8 mouse cellular contexts compared by ENCODE assay signal in genomic region chr4:143411566-143412218, GRCm38 (mm10). TPM values are rescaled to one million over a fixed set of nuclear protein-coding genes. Genes with fewer than 3 reads are reported as not detected.
DNase-seq lines count a peak whose midpoint lies in the region; ATAC-seq and TF ChIP-seq lines count a peak whose summit lies in the region.

No protein-coding gene starts in this region.

- 73% methylated on average over 5 of the region's 5 CpGs for WGBS in hindbrain, embryonic 13.5 days
- WGBS in lung, embryonic 14.5 days, result 67% methylated on average over 5 of the region's 5 CpGs
- 62% methylated on average over 5 of the region's 5 CpGs for WGBS in stomach, embryonic 16.5 days

- peaks cover 7% of the 10 kb centered on the region for H3K4me1 ChIP-seq in hindbrain, embryonic 13.5 days (replicated peaks)
- H3K4me1 ChIP-seq in lung, embryonic 14.5 days (ENCODE audit: insufficient read depth), result no peaks in the 10 kb centered on the region
- H3K4me1 ChIP-seq in stomach, embryonic 16.5 days (ENCODE audit: control insufficient read depth, insufficient read depth, low read length), result 0 out of 2 replicates have a peak, but pooled peaks cover 7% of the 10 kb centered on the region

- peak overlapping the region; percentile 54 for H3K4me2 ChIP-seq in hindbrain, embryonic 13.5 days
- peak overlapping the region; percentile 62 for H3K4me2 ChIP-seq in lung, embryonic 14.5 days
- H3K4me2 ChIP-seq in stomach, embryonic 16.5 days (ENCODE audit: low read depth, low read length), result peak overlapping the region; percentile 56

- no peak for TF ChIP-seq CTCF in lung, embryonic 14.5 days (IDR thresholded peaks at IDR 0.05; ENCODE audit: low read depth)

- no peaks in the 10 kb centered on the region for H3K9me3 ChIP-seq in hindbrain, embryonic 13.5 days
- peaks cover 9% of the 10 kb centered on the region; the same call in 1 of the 2 replicates for H3K9me3 ChIP-seq in lung, embryonic 14.5 days (ENCODE audit: low read depth, low read length)
- 0 out of 2 replicates have a peak, but pooled peaks cover 4% of the 10 kb centered on the region for H3K9me3 ChIP-seq in stomach, embryonic 16.5 days (replicated peaks; ENCODE audit: control insufficient read depth, low read length)

- peaks cover 17% of the 10 kb centered on the region; the same call in 1 of the 2 replicates for H3K27me3 ChIP-seq in hindbrain, embryonic 13.5 days
- H3K27me3 ChIP-seq in lung, embryonic 14.5 days (ENCODE audit: insufficient read depth, low read length), result no peaks in the 10 kb centered on the region
- H3K27me3 ChIP-seq in stomach, embryonic 16.5 days (ENCODE audit: control insufficient read depth, insufficient read depth, low read length), result no peaks in the 10 kb centered on the region

- peak; percentile 20 for DNase-seq in cerebellum, adult 11 months
- DNase-seq in 3T3-L1 (ENCODE audit: low read depth, low spot score), result peak; percentile 37
- DNase-seq in cerebellum, postnatal 25 days, result peak; percentile 8 to 9
- no peak for DNase-seq in lung, embryonic 14.5 days
- DNase-seq in right cerebral cortex, postnatal 25 days, result no peak

- peak overlapping the region; percentile 91 for H3K27ac ChIP-seq in hindbrain, embryonic 13.5 days
- no peak overlapping the region for H3K27ac ChIP-seq in lung, embryonic 14.5 days (ENCODE audit: low read depth)
- H3K27ac ChIP-seq in stomach, embryonic 16.5 days (ENCODE audit: low read length), result no peak overlapping the region; the same call in 1 of the 2 replicates

- H3K36me3 ChIP-seq in hindbrain, embryonic 13.5 days, result peaks cover 26% of the 10 kb centered on the region
- H3K36me3 ChIP-seq in lung, embryonic 14.5 days (ENCODE audit: insufficient read depth), result peaks cover 22% of the 10 kb centered on the region; the same call in 1 of the 2 replicates
- H3K36me3 ChIP-seq in stomach, embryonic 16.5 days (ENCODE audit: control insufficient read depth, insufficient read depth, low read length), result peaks cover 9% of the 10 kb centered on the region; the same call in 1 of the 2 replicates

- H3K9ac ChIP-seq in hindbrain, embryonic 13.5 days, result peak overlapping the region; percentile 63
- H3K9ac ChIP-seq in lung, embryonic 14.5 days, result peak overlapping the region; percentile 32
- H3K9ac ChIP-seq in stomach, embryonic 16.5 days (ENCODE audit: low read length), result peak overlapping the region; percentile 74; the same call in 1 of the 2 replicates

- H3K4me3 ChIP-seq in hindbrain, embryonic 13.5 days, result peak overlapping the region; percentile 53
- H3K4me3 ChIP-seq in lung, embryonic 14.5 days (ENCODE audit: low read depth, low read length), result peak overlapping the region; percentile 55
- H3K4me3 ChIP-seq in stomach, embryonic 16.5 days (replicated peaks; ENCODE audit: low read length), result peak overlapping the region; percentile 72

- ATAC-seq in cerebellum, adult (ENCODE audit: insufficient number of reproducible peaks, low FRiP score, low TSS enrichment), result no peak
- peak; percentile 38 for ATAC-seq in hindbrain, embryonic 13.5 days (ENCODE audit: low FRiP score)
- peak; percentile 23; the same call in 1 of the 2 replicates for ATAC-seq in lung, embryonic 14.5 days (ENCODE audit: insufficient read depth)
- no peak for ATAC-seq in stomach, embryonic 16.5 days (ENCODE audit: insufficient read depth, low FRiP score)

RNA-seq across cellular contexts. Expression of gene Pramef8, which starts 0.5 kb away (rescaled TPM):
- polyA plus RNA-seq in hindbrain, embryonic 13.5 days (2015; fragmentation: Nextera tagmentation; extraction: Ambion mirVana), result 23.5 and 26.6 TPM in 2 replicates
- polyA plus RNA-seq in lung, embryonic 14.5 days (2014; fragmentation: Nextera tagmentation; extraction: Ambion mirVana), result 16.1 and 16.3 TPM in 2 replicates
- polyA plus RNA-seq in stomach, embryonic 16.5 days (2015; fragmentation: Nextera tagmentation; extraction: Ambion mirVana), result 15.1 and 15.2 TPM in 2 replicates

RNA-seq across cellular contexts. Expression of gene Pramel1, which starts 17.5 kb away (rescaled TPM):
- polyA plus RNA-seq in hindbrain, embryonic 13.5 days (2015; fragmentation: Nextera tagmentation; extraction: Ambion mirVana), result not detected in 2 replicates
- not detected in 2 replicates for polyA plus RNA-seq in lung, embryonic 14.5 days (2014; fragmentation: Nextera tagmentation; extraction: Ambion mirVana)
- polyA plus RNA-seq in stomach, embryonic 16.5 days (2015; fragmentation: Nextera tagmentation; extraction: Ambion mirVana), result not detected in 2 replicates

RNA-seq across cellular contexts. Expression of gene Oog4, which starts 38.4 kb away (rescaled TPM):
- polyA plus RNA-seq in hindbrain, embryonic 13.5 days (2015; fragmentation: Nextera tagmentation; extraction: Ambion mirVana), result not detected in 2 replicates
- not detected in 2 replicates for polyA plus RNA-seq in lung, embryonic 14.5 days (2014; fragmentation: Nextera tagmentation; extraction: Ambion mirVana)
- polyA plus RNA-seq in stomach, embryonic 16.5 days (2015; fragmentation: Nextera tagmentation; extraction: Ambion mirVana), result not detected in 2 replicates

Comparison
In these comparisons a context has a peak if more than half of its experiments do, and no peak if none do; other contexts are left out.
1. DNase-seq: peak in cerebellum, adult 11 months (single experiment), 3T3-L1 (single experiment) and cerebellum, postnatal 25 days (2 of 2); none in lung, embryonic 14.5 days (single experiment) and right cerebral cortex, postnatal 25 days (single experiment).
2. ATAC-seq: peak in hindbrain, embryonic 13.5 days (single experiment) and lung, embryonic 14.5 days (single experiment); none in cerebellum, adult (single experiment) and stomach, embryonic 16.5 days (single experiment).
3. Peak in every context shown above with its lines, with median percentiles within 50 percentile points of each other: H3K4me2 ChIP-seq, H3K4me3 ChIP-seq and H3K9ac ChIP-seq.